Mouse (Mus musculus) G1E (cell line): ENCODE measurements around the gene Iqschfp.

Source experiments
- CTCF ChIP-seq: IDR thresholded peaks from 2 replicates; pipeline ENCODE4 v1.5.1; 2012; ENCODE audit warnings: low read depth, low read length, inconsistent platforms, mixed read lengths
- POLR2AphosphoS5 ChIP-seq: IDR thresholded peaks from 2 replicates; pipeline ENCODE4 v1.6.1; 2012; ENCODE audit warnings: low read depth, low read length, inconsistent platforms; ENCODE audit not compliant: insufficient replicate concordance

- TF ChIP-seq CTCF (no peak), POLR2AphosphoS5 (no peak)
These were observed 700.5 kb downstream of the Iqschfp start for GRCm38 (mm10) chr3:68592575-68592974.
